Mouse (Mus musculus): ENCODE data around the gene H60c. TPM values are rescaled to one million over a fixed set of nuclear protein-coding genes. Genes with fewer than 3 reads are reported as not detected.
"Not testable (repeated sequence)": the region's sequence is repeated elsewhere in the genome, so short reads cannot be mapped to it uniquely, and the experiment has no call there.

H60c gene
- polyA plus RNA-seq (2015; fragmentation: Nextera tagmentation; extraction: Ambion mirVana) = not detected in 2 replicates

GRCm38 (mm10) chr10:3267671-3268070, at the start of gene H60c:
Gene H60c (minus strand): TSS chr10:3267771.
- Histone ChIP-seq H3K9ac (no peak within 1 kb of the TSS), H3K9me3 (no peaks in the 10 kb centered on the region), H3K27ac (replicated peaks) (no peak within 1 kb of the TSS), H3K27me3 (replicated peaks) (no peaks in the 10 kb centered on the region), H3K4me1 (no peaks in the 10 kb centered on the region), H3K4me2 (no peak within 1 kb of the TSS), H3K4me3 (no peak within 1 kb of the TSS), H3K36me3 (no peaks in the 10 kb centered on the region)
- no peak for ATAC-seq (ENCODE audit: extremely low read depth, insufficient number of reproducible peaks, low FRiP score, low TSS enrichment)
- WGBS = 68% methylated on average over 8 of the region's 8 CpGs

- Histone ChIP-seq H3K9me3 (no peaks in the 10 kb centered on the region), H3K9ac (no peak overlapping the region), H3K27me3 (replicated peaks) (no peaks in the 10 kb centered on the region), H3K27ac (replicated peaks) (no peak overlapping the region), H3K4me2 (no peak overlapping the region), H3K4me1 (peaks cover 12% of the 10 kb centered on the region), H3K4me3 (no peak overlapping the region), H3K36me3 (no peaks in the 10 kb centered on the region)
- 88% methylated on average over 1 of the region's 1 CpGs for WGBS
- no peak for ATAC-seq (ENCODE audit: extremely low read depth, insufficient number of reproducible peaks, low FRiP score, low TSS enrichment)
Measured at GRCm38 (mm10) chr10:3308821-3309206, 41.2 kb upstream of the H60c start.

- no peaks in the 10 kb centered on the region for H3K27me3 ChIP-seq (replicated peaks)
- ATAC-seq (ENCODE audit: extremely low read depth, insufficient number of reproducible peaks, low FRiP score, low TSS enrichment) = no peak
- H3K9ac ChIP-seq = no peak overlapping the region
- H3K27ac ChIP-seq (replicated peaks) = no peak overlapping the region
- H3K9me3 ChIP-seq = no peaks in the 10 kb centered on the region
- no peak overlapping the region for H3K4me3 ChIP-seq
- H3K4me2 ChIP-seq = no peak overlapping the region
- H3K4me1 ChIP-seq = peaks cover 12% of the 10 kb centered on the region
- WGBS = 60% methylated on average over 4 of the region's 4 CpGs
- no peaks in the 10 kb centered on the region for H3K36me3 ChIP-seq
Measured at GRCm38 (mm10) chr10:3308180-3308820, 40.7 kb upstream of the H60c start.

GRCm38 (mm10) chr10:3307752-3308151, 40.2 kb upstream of the H60c start:
- 29% methylated on average over 2 of the region's 2 CpGs for WGBS

GRCm38 (mm10) chr10:3293969-3294368, 26.4 kb upstream of the H60c start:
- 40% methylated on average over 2 of the region's 2 CpGs for WGBS

More at GRCm38 (mm10) chr10:3307752-3308151, 40.2 kb upstream of the H60c start:
- Histone ChIP-seq H3K4me1 (peaks cover 12% of the 10 kb centered on the region), H3K27ac (replicated peaks) (no peak overlapping the region), H3K4me2 (no peak overlapping the region), H3K9ac (no peak overlapping the region), H3K27me3 (replicated peaks) (no peaks in the 10 kb centered on the region), H3K4me3 (no peak overlapping the region), H3K36me3 (no peaks in the 10 kb centered on the region), H3K9me3 (no peaks in the 10 kb centered on the region)
- no peak for ATAC-seq (ENCODE audit: extremely low read depth, insufficient number of reproducible peaks, low FRiP score, low TSS enrichment)

GRCm38 (mm10) chr10:3281047-3281446, 13.5 kb upstream of the H60c start:
- no peaks in the 10 kb centered on the region for H3K4me1 ChIP-seq
- no peaks in the 10 kb centered on the region for H3K36me3 ChIP-seq
- no peak overlapping the region for H3K4me3 ChIP-seq
- H3K9me3 ChIP-seq = no peaks in the 10 kb centered on the region
- H3K27me3 ChIP-seq (replicated peaks) = no peaks in the 10 kb centered on the region
- no peak overlapping the region for H3K9ac ChIP-seq
- H3K4me2 ChIP-seq = no peak overlapping the region
- no peak overlapping the region for H3K27ac ChIP-seq (replicated peaks)
- 61% methylated on average over 2 of the region's 2 CpGs for WGBS
- no peak for ATAC-seq (ENCODE audit: extremely low read depth, insufficient number of reproducible peaks, low FRiP score, low TSS enrichment)

More at GRCm38 (mm10) chr10:3293969-3294368, 26.4 kb upstream of the H60c start:
- Histone ChIP-seq H3K4me3 (no peak overlapping the region), H3K4me1 (no peaks in the 10 kb centered on the region), H3K27ac (replicated peaks) (no peak overlapping the region), H3K9ac (no peak overlapping the region), H3K9me3 (no peaks in the 10 kb centered on the region), H3K36me3 (no peaks in the 10 kb centered on the region), H3K4me2 (no peak overlapping the region), H3K27me3 (replicated peaks) (no peaks in the 10 kb centered on the region)
- no peak for ATAC-seq (ENCODE audit: extremely low read depth, insufficient number of reproducible peaks, low FRiP score, low TSS enrichment)

- Histone ChIP-seq H3K4me3 (no peak overlapping the region), H3K27me3 (replicated peaks) (no peaks in the 10 kb centered on the region), H3K9ac (no peak overlapping the region), H3K9me3 (no peaks in the 10 kb centered on the region), H3K4me1 (no peaks in the 10 kb centered on the region), H3K36me3 (no peaks in the 10 kb centered on the region), H3K27ac (replicated peaks) (no peak overlapping the region), H3K4me2 (no peak overlapping the region)
- no peak for ATAC-seq (ENCODE audit: extremely low read depth, insufficient number of reproducible peaks, low FRiP score, low TSS enrichment)
- 64% methylated on average over 3 of the region's 3 CpGs for WGBS
Measured at GRCm38 (mm10) chr10:3274065-3274464, 6.5 kb upstream of the H60c start.

- Histone ChIP-seq H3K9ac (no peak overlapping the region), H3K27me3 (replicated peaks) (no peaks in the 10 kb centered on the region), H3K4me3 (no peak overlapping the region), H3K36me3 (no peaks in the 10 kb centered on the region), H3K27ac (replicated peaks) (no peak overlapping the region), H3K4me2 (no peak overlapping the region), H3K4me1 (no peaks in the 10 kb centered on the region), H3K9me3 (no peaks in the 10 kb centered on the region)
- WGBS = 56% methylated on average over 3 of the region's 4 CpGs
- ATAC-seq (ENCODE audit: extremely low read depth, insufficient number of reproducible peaks, low FRiP score, low TSS enrichment) = no peak
Measured at GRCm38 (mm10) chr10:3271036-3271435, 3.5 kb upstream of the H60c start.

GRCm38 (mm10) chr10:3266729-3267128, 842 bp downstream of the H60c start:
- Histone ChIP-seq H3K4me1 (no peaks in the 10 kb centered on the region), H3K9me3 (no peaks in the 10 kb centered on the region), H3K9ac (no peak overlapping the region), H3K27me3 (replicated peaks) (no peaks in the 10 kb centered on the region), H3K36me3 (no peaks in the 10 kb centered on the region), H3K27ac (replicated peaks) (no peak overlapping the region), H3K4me3 (no peak overlapping the region), H3K4me2 (no peak overlapping the region)
- ATAC-seq (ENCODE audit: extremely low read depth, insufficient number of reproducible peaks, low FRiP score, low TSS enrichment) = no peak
- WGBS = 46% methylated on average over 2 of the region's 2 CpGs

GRCm38 (mm10) chr10:3262784-3263183, 4.8 kb downstream of the H60c start:
- Histone ChIP-seq H3K9ac (no peak overlapping the region), H3K4me1 (no peaks in the 10 kb centered on the region), H3K27me3 (replicated peaks) (no peaks in the 10 kb centered on the region), H3K4me2 (no peak overlapping the region), H3K4me3 (no peak overlapping the region), H3K9me3 (no peaks in the 10 kb centered on the region), H3K36me3 (no peaks in the 10 kb centered on the region), H3K27ac (replicated peaks) (no peak overlapping the region)
- ATAC-seq (ENCODE audit: extremely low read depth, insufficient number of reproducible peaks, low FRiP score, low TSS enrichment) = no peak
- WGBS = 72% methylated on average over 2 of the region's 2 CpGs

GRCm38 (mm10) chr10:3257391-3257790, 10.2 kb downstream of the H60c start:
- no peaks in the 10 kb centered on the region for H3K9me3 ChIP-seq
- WGBS = 70% methylated on average over 3 of the region's 3 CpGs
- no peaks in the 10 kb centered on the region for H3K4me1 ChIP-seq
- H3K9ac ChIP-seq = no peak overlapping the region
- no peak overlapping the region for H3K27ac ChIP-seq (replicated peaks)
- H3K4me2 ChIP-seq = no peak overlapping the region
- H3K27me3 ChIP-seq (replicated peaks) = no peaks in the 10 kb centered on the region
- no peak overlapping the region for H3K4me3 ChIP-seq
- no peaks in the 10 kb centered on the region for H3K36me3 ChIP-seq
- ATAC-seq (ENCODE audit: extremely low read depth, insufficient number of reproducible peaks, low FRiP score, low TSS enrichment) = no peak; the same call in 1 of the 2 replicates

GRCm38 (mm10) chr10:3238436-3238835, 29.1 kb downstream of the H60c start:
- not testable (repeated sequence) for H3K36me3 ChIP-seq; H3K4me2 ChIP-seq; H3K9me3 ChIP-seq; ATAC-seq (ENCODE audit: extremely low read depth, insufficient number of reproducible peaks, low FRiP score, low TSS enrichment); H3K9ac ChIP-seq; H3K27me3 ChIP-seq (replicated peaks); H3K4me1 ChIP-seq; H3K27ac ChIP-seq (replicated peaks); H3K4me3 ChIP-seq
- 75% methylated on average over 5 of the region's 5 CpGs for whole genome bisulfite sequencing
